Mouse (Mus musculus) hindbrain, embryonic 11.5 days (tissue): ENCODE data around the gene Pdzk1ip1. TPM values are rescaled to one million over a fixed set of nuclear protein-coding genes. Genes with fewer than 3 reads are reported as not detected.

Source experiments
- ATAC-seq: fragments of 200-750 bp; cut with Nextera tagmentation; 2 replicates; pipeline ENCODE4 v1.8.0; 2017; ENCODE audit warnings: mild to moderate bottlenecking, moderate TSS enrichment, moderate library complexity; ENCODE audit not compliant: low FRiP score
- DNase-seq: peaks from one replicate; pipeline ENCODE4 v3.0.0-alpha.2; 2015; ENCODE audit warnings: low spot score
- H3K27ac ChIP-seq: fragments of 300-500 bp; sonication (generic); 2 replicates; pipeline ENCODE4 v1.5.1; 2014; ENCODE audit warnings: mild to moderate bottlenecking, low read depth, low read length
- H3K27me3 ChIP-seq: fragments of 300-500 bp; sonication (generic); 2 replicates; pipeline ENCODE4 v1.6.1; 2014; ENCODE audit warnings: mild to moderate bottlenecking, low read length, moderate library complexity, mixed read lengths; ENCODE audit not compliant: control insufficient read depth, insufficient read depth
- H3K36me3 ChIP-seq: fragments of 300-500 bp; sonication (generic); 2 replicates; pipeline ENCODE4 v1.6.1; 2014; ENCODE audit warnings: mild to moderate bottlenecking, low read length, moderate library complexity, mixed read lengths; ENCODE audit not compliant: control insufficient read depth, insufficient read depth
- H3K4me1 ChIP-seq: fragments of 300-500 bp; sonication (generic); replicated peaks from 2 replicates; pipeline ENCODE4 v1.6.1; 2014; ENCODE audit warnings: low read length, mixed read lengths; ENCODE audit not compliant: control insufficient read depth, insufficient read depth
- H3K4me2 ChIP-seq: fragments of 300-500 bp; sonication (generic); replicated peaks from 2 replicates; pipeline ENCODE4 v1.6.1; 2014; ENCODE audit warnings: mild to moderate bottlenecking, low read depth, low read length
- H3K4me3 ChIP-seq: fragments of 300-500 bp; sonication (generic); 2 replicates; pipeline ENCODE4 v1.5.1; 2014; ENCODE audit warnings: low read depth, low read length
- H3K9ac ChIP-seq: fragments of 300-500 bp; sonication (generic); 2 replicates; pipeline ENCODE4 v1.6.1; 2014; ENCODE audit warnings: low read depth, low read length
- H3K9me3 ChIP-seq: fragments of 300-500 bp; sonication (generic); 2 replicates; pipeline ENCODE4 v1.6.1; 2016; ENCODE audit warnings: low read length; ENCODE audit not compliant: control insufficient read depth
- WGBS: fragments of 180-500 bp; shearing (Covaris S2); extraction: QIAGEN DNeasy Blood & Tissue Kit; methylation state at CpG from one replicate; pipeline ENCODE4 v1.1.7; 2014; 5-methylcytosine and 5-hydroxymethylcytosine counted together
- polyA plus RNA-seq: library from polyadenylated mRNA; unstranded; fragments of >200 nt; fragmentation: Nextera tagmentation; extraction: Ambion mirVana; gene quantifications from 2 replicates; pipeline ENCODE4 v1.2.1, GENCODE M21; 2014

The Pdzk1ip1 gene
- polyA plus RNA-seq, 1 experiment from 2014 or later: 12.8 TPM

DNA sequence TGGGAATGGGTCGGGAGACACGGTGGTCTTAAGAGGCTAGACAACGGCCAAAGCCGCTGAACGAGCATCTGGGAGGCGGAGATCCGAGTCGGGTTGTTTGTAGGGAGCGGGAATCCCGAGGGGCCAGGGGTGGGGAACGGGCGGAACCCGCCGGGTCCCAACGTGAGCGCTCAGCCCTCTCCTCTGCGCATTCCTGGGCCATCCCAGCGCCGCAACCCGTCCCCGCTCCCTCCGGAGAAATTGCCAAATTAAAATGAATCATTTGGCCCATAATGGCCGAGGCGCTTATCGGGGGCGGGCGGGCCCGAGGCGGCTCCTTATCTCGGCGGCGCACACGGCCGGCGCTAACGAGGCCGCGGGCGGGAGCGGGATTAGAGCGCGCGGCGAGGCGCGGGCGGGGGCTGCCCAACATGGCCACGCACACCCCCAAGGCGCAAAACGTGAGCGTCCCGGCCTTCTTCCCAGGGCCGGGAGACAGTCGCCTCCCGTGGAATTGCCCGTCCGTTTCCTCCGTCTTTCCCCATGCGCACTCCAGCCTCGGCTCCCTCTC lies 32.1 kb upstream of the Pdzk1ip1 start, which contains the start of gene Tal1:
Gene Tal1, plus strand, starts transcription at position 56 of the 550 bp plus-strand sequence.
- Histone ChIP-seq H3K4me3 (peak within 1 kb of the TSS; percentile 29), H3K4me1 (no peaks in the 10 kb centered on the region; the same call in 1 of the 2 replicates), H3K4me2 (peak within 1 kb of the TSS; percentile 33), H3K27ac (peak within 1 kb of the TSS; percentile 17; the same call in 1 of the 2 replicates), H3K9ac (peak within 1 kb of the TSS; percentile 46; the same call in 1 of the 2 replicates), H3K9me3 (no peaks in the 10 kb centered on the region), H3K27me3 (peaks cover 85% of the 10 kb centered on the region), H3K36me3 (no peaks in the 10 kb centered on the region)
- peak; percentile 62 for ATAC-seq
- WGBS: under 1% methylated on average over 56 of the region's 60 CpGs
- DNase-seq: peak; percentile 80

DNA sequence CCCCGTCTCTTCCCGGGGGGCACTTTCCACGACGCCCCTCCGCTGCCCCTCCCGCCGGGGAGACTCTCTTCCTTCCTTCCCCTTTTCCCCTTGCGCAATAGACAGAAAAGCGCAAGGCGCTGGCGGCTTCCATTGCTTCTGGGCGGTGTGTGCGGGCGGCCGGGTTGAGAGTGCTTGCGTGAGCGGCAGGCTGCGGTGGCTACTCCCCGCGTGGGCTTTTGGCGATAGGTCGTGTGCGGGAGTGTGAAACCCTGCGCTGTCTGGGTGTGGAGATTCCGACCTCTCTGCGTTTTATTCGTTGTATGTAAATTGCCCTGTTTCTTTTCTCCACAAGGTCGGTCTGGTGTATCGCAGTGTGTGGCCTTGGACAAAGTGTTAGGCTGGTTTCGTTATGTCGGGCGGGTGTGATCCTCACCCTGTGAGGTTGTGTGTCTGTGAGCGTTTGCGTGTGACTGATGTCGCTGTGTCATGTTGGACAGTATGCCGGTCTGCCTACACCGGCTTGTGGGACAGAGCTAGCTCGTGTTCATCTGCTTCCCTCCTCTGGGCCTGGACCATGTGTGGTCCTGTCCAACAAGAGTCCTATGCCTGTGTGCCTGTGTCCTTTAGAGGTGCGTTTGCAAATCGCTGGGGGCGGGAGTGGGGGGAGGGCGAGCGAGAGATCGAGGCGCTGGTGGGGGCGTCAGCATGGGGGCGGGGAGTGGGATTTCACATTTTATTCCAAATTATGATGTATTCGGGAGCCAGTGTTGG lies 31.4 kb upstream of the Pdzk1ip1 start:
- no peak for DNase-seq
- no peaks in the 10 kb centered on the region for H3K9me3 ChIP-seq
- no peaks in the 10 kb centered on the region for H3K36me3 ChIP-seq
- peak overlapping the region; percentile 29 for H3K4me3 ChIP-seq
- H3K27me3 ChIP-seq: peaks cover 85% of the 10 kb centered on the region
- peak overlapping the region; percentile 46; the same call in 1 of the 2 replicates for H3K9ac ChIP-seq
- no peaks in the 10 kb centered on the region; the same call in 1 of the 2 replicates for H3K4me1 ChIP-seq
- H3K27ac ChIP-seq: peak overlapping the region; percentile 17; the same call in 1 of the 2 replicates
- peak overlapping the region; percentile 33; the same call in 1 of the 2 replicates for H3K4me2 ChIP-seq
- peak; percentile 66 for ATAC-seq
- under 1% methylated on average over 48 of the region's 48 CpGs for WGBS

DNA sequence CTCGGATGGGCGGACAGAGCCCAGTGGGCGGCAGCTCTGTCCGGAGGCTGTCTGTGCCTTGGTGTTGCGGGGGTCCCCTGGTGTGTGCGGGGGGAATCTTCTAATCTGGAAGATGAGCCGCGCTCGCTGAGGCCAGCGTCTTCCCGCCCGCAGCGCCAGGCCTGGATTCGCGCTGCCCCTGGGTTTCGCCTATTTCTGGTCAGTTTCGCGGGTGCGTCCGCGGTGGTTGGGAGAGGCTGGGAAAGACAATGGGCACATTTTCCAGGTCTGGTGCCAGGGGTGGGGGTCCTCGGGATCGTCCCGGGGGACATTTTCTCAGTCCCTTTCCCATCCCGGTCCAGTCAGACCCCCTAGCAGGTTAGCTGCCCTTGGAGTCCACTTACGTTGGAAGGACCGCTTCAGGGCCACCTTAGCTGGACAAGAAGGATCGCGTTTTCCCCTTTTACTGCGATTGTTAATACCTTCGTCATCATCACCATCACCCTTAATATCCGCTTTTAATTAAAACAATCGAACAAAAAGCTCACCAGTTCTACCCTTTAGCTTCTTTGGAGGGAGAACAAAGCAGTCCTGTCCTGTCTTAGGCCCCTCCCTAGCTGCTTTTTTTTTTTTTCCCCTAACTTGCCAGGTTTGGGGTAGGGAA lies 30.7 kb upstream of the Pdzk1ip1 start:
- 0 out of 2 replicates have a peak overlapping the region, but pooled peaks have one; percentile 1 for H3K4me2 ChIP-seq
- peak overlapping the region; percentile 29 for H3K4me3 ChIP-seq
- H3K9me3 ChIP-seq: no peaks in the 10 kb centered on the region
- H3K27ac ChIP-seq: peak overlapping the region; percentile 7; the same call in 1 of the 2 replicates
- H3K27me3 ChIP-seq: peaks cover 88% of the 10 kb centered on the region
- no peak for ATAC-seq
- no peaks in the 10 kb centered on the region for H3K36me3 ChIP-seq
- peak overlapping the region; percentile 12; the same call in 1 of the 2 replicates for H3K9ac ChIP-seq
- WGBS: under 1% methylated on average over 33 of the region's 33 CpGs
- DNase-seq: no peak
- H3K4me1 ChIP-seq: no peaks in the 10 kb centered on the region; the same call in 1 of the 2 replicates

DNA sequence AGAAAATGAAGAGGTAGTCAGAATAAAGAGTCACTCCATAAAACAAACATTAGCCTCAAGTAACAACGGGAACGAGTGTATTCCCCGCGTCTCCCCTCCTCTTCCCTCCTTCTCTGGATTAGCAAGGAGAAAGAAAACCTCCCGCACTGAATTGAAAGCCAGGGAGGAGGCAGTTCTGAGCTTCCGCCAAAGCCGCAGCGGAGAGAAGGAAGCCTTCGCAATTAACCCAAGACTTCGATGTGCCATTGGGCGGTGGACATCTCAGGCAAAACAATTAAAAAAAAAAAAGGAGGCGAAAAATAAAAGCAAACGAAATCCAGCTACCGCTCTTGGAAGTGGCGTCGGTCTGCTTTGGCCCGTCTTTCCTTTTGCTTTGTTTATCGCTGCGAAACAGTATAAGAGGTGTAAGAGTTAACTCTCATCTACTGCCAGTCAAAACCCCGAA lies 30.2 kb upstream of the Pdzk1ip1 start:
- DNase-seq (peak; percentile 66), ATAC-seq (no peak)
- Histone ChIP-seq H3K36me3 (no peaks in the 10 kb centered on the region), H3K4me1 (peaks cover 3% of the 10 kb centered on the region; the same call in 1 of the 2 replicates), H3K4me2 (no peak overlapping the region), H3K9me3 (no peaks in the 10 kb centered on the region), H3K9ac (no peak overlapping the region), H3K27ac (no peak overlapping the region), H3K27me3 (peaks cover 89% of the 10 kb centered on the region), H3K4me3 (peak overlapping the region; percentile 29; the same call in 1 of the 2 replicates)
- 2% methylated on average over 20 of the region's 20 CpGs for WGBS

DNA sequence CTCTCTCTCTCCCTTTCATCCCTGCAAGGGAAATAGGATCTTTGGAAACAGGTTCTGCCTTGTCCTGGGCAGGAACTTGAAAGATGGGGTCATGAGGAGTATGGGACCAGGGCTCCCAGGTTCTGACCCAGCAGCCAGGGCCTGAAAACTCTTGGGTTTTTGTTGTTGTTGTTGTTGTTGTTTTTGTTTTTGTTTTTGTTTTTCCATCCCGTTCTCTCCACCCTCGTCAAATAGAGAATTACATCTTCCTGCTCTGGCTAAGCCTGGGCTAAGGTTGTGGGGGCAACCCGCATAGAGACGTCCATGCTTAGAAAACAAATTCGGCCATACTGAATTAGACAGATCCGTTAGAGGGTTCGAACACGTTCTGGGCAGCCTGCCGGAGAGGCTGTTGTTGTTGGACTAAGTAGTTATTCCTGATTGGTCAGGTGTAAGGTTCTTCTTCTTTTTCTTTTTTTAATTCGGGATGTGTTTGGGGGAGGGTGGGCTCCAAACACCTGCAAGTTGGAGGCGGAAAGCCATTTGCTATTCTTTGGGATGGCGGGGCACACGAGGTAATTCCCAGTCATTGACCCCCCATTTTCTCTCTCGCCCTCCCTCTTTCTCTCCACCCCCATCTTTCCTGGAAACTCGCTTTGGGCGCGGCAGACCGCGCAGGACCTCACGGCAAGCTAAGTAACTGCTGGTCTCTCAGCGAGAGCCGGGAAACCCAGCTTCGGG lies 29.5 kb upstream of the Pdzk1ip1 start:
- Histone ChIP-seq H3K4me3 (peak overlapping the region; percentile 1; the same call in 1 of the 2 replicates), H3K9ac (no peak overlapping the region), H3K4me1 (peaks cover 9% of the 10 kb centered on the region; the same call in 1 of the 2 replicates), H3K27ac (0 out of 2 replicates have a peak overlapping the region, but pooled peaks have one; percentile 30), H3K36me3 (no peaks in the 10 kb centered on the region), H3K4me2 (no peak overlapping the region; the same call in 1 of the 2 replicates), H3K9me3 (no peaks in the 10 kb centered on the region), H3K27me3 (peaks cover 92% of the 10 kb centered on the region)
- DNase-seq (peak; percentile 52), ATAC-seq (no peak)
- WGBS: 1% methylated on average over 23 of the region's 23 CpGs

DNA sequence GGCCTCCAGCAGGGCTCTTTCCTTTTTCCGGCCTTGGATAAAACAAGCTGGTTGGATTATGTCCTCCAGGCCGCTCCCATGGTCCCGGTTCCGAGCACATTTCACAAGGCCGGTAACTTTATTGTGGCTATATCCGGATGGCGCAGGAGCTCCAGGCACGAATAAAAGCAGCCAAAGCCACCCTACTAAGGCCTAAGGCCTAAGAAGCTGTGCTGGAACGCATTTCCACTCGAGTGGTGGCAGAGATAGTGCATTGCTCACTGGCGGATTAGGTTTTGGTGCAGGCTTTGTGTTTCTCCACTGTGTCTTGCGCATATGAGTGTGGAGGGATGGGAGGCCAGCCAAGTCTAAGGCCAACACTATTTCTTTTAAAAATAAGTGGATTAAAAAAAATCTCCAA lies 28.6 kb upstream of the Pdzk1ip1 start:
- Histone ChIP-seq H3K36me3 (no peaks in the 10 kb centered on the region), H3K4me1 (peaks cover 9% of the 10 kb centered on the region; the same call in 1 of the 2 replicates), H3K4me2 (no peak overlapping the region), H3K9ac (no peak overlapping the region), H3K27me3 (peaks cover 92% of the 10 kb centered on the region), H3K27ac (no peak overlapping the region), H3K9me3 (no peaks in the 10 kb centered on the region), H3K4me3 (peak overlapping the region; percentile 19; the same call in 1 of the 2 replicates)
- 4% methylated on average over 12 of the region's 12 CpGs for WGBS
- ATAC-seq (no peak), DNase-seq (peak; percentile 52)

DNA sequence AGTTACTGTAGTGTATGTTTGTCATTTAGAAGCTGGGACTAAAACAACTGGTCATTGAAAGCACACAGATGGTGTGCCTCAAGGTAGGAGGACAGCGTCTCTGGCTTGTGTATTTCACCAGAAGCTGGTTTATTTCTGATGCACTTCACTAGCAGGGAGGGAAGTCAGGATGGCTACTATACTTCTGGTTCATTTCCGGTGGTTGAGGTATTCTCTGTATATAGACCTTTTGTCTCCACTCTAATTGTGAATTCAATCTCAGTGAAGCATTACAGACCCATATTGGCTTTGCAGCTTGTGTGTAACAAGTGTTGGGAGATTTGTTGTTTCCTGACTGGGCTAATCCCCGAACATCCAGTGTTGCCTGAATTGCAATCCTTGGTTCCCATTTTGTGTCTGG lies 27.8 kb upstream of the Pdzk1ip1 start:
- no peak overlapping the region; the same call in 1 of the 2 replicates for H3K4me2 ChIP-seq
- 0 out of 2 replicates have a peak overlapping the region, but pooled peaks have one; percentile 10 for H3K27ac ChIP-seq
- H3K9ac ChIP-seq: no peak overlapping the region
- H3K4me1 ChIP-seq: peaks cover 9% of the 10 kb centered on the region; the same call in 1 of the 2 replicates
- peak; percentile 35 for DNase-seq
- H3K27me3 ChIP-seq: peaks cover 92% of the 10 kb centered on the region
- H3K36me3 ChIP-seq: no peaks in the 10 kb centered on the region
- H3K4me3 ChIP-seq: peak overlapping the region; percentile 19; the same call in 1 of the 2 replicates
- 15% methylated on average over 3 of the region's 3 CpGs for WGBS
- H3K9me3 ChIP-seq: no peaks in the 10 kb centered on the region
- no peak for ATAC-seq

DNA sequence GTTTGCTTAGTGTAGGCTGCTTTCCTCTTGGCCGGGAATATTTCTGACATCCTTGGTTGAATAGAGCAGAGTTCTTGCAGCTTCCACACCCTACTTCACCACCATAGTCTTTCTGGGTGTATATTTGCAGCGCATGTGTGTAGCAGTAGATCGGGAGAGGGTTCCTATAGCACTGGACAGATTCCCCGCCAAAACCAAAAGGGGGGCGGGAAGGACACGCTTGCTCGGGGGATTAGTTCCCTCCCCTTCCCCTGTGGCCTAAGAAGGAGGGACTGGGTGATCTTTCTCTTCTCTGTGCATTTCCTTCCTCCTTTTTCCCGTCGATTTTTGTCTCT lies 26.0 kb upstream of the Pdzk1ip1 start:
- WGBS: 1% methylated on average over 9 of the region's 9 CpGs
- peak overlapping the region; percentile 47 for H3K4me3 ChIP-seq
- peaks cover 9% of the 10 kb centered on the region; the same call in 1 of the 2 replicates for H3K4me1 ChIP-seq
- H3K27ac ChIP-seq: no peak overlapping the region
- no peaks in the 10 kb centered on the region for H3K36me3 ChIP-seq
- H3K9ac ChIP-seq: peak overlapping the region; percentile 38; the same call in 1 of the 2 replicates
- 0 out of 2 replicates have a peak, but pooled peaks have one; percentile 5 for ATAC-seq
- no peaks in the 10 kb centered on the region for H3K9me3 ChIP-seq
- peaks cover 84% of the 10 kb centered on the region for H3K27me3 ChIP-seq
- DNase-seq: peak; percentile 48
- H3K4me2 ChIP-seq: peak overlapping the region; percentile 96
